In the genomic region with DNA sequence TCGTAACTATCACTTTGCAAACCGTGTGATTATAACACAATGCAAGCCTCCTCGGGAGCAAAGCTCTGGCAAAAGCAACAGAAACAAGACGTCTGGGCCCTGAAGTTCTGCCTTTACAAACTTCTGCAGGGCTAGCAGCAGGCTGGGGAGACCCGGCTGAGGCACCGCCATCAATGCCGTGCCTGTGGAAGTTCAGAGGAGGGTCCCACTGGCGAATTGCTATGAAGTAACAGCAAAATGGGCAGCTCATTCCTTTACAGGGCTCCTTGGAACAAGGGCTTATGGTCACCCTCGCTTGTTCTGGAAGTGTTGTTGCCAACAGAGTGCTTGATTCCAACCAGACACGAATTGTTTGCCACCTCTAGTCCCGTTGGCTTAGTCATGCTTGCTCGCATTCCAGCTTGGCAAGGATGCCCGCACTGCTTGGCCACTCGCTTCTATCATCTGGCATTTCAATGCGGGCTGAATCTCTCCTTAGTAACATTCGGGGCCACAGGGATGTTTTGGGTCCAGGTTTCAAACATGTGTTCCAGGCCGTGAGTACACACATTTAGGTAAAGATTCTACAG, we compare ENCODE assay signal across 10 mouse cellular contexts. TPM values are rescaled to one million over a fixed set of nuclear protein-coding genes. Genes with fewer than 3 reads are reported as not detected.
DNase-seq lines count a peak whose midpoint lies in the region; ATAC-seq and TF ChIP-seq lines count a peak whose summit lies in the region.
"Had no signal": no experiment of that assay in that cellular context is flagged by ENCODE, and none has a peak within 500 bp of the region (broad histone marks: within the 10 kb centered on the region; RNA-seq: fewer than 3 reads in every experiment).

No protein-coding gene starts in this region.

- H3K4me3 ChIP-seq in kidney, adult 2 months (ENCODE audit: insufficient read depth, low read depth, low read length) = no peak overlapping the region
- no peak overlapping the region for H3K4me3 ChIP-seq in limb, embryonic 15.5 days
- no peak overlapping the region for H3K4me3 ChIP-seq in intestine, postnatal 0 days (ENCODE audit: low read depth, low read length)
- H3K4me3 ChIP-seq: hindbrain, embryonic 15.5 days had no signal

- WGBS in kidney, adult 2 months = 85% methylated on average over 17 of the region's 17 CpGs
- 60% methylated on average over 17 of the region's 17 CpGs for WGBS in limb, embryonic 15.5 days
- WGBS in intestine, postnatal 0 days = 86% methylated on average over 17 of the region's 17 CpGs

- H3K9me3 ChIP-seq in limb, embryonic 15.5 days = no peaks in the 10 kb centered on the region
- H3K9me3 ChIP-seq in intestine, postnatal 0 days (ENCODE audit: control insufficient read depth) = no peaks in the 10 kb centered on the region
- H3K9me3 ChIP-seq: hindbrain, embryonic 15.5 days had no signal

- H3K4me2 ChIP-seq in limb, embryonic 15.5 days = no peak overlapping the region
- H3K4me2 ChIP-seq in intestine, postnatal 0 days (replicated peaks; ENCODE audit: low read depth) = no peak overlapping the region
- H3K4me2 ChIP-seq: hindbrain, embryonic 15.5 days had no signal

- H3K27ac ChIP-seq in kidney, adult 2 months (ENCODE audit: insufficient read depth, low read depth, low read length) = no peak overlapping the region
- H3K27ac ChIP-seq in limb, embryonic 15.5 days = peak overlapping the region; percentile 57
- H3K27ac ChIP-seq in intestine, postnatal 0 days (ENCODE audit: low read depth, low read length) = no peak overlapping the region
- H3K27ac ChIP-seq: hindbrain, embryonic 15.5 days; macrophage had no signal

- H3K4me1 ChIP-seq in kidney, adult 2 months (ENCODE audit: control insufficient read depth, insufficient read depth, low read length) = no peaks in the 10 kb centered on the region
- H3K4me1 ChIP-seq in limb, embryonic 15.5 days = peaks cover 25% of the 10 kb centered on the region
- H3K4me1 ChIP-seq in intestine, postnatal 0 days (replicated peaks; ENCODE audit: control insufficient read depth, insufficient read depth, low read length) = no peaks in the 10 kb centered on the region

- no peak for TF ChIP-seq POLR2A in kidney, adult 2 months (IDR thresholded peaks at IDR 0.05; ENCODE audit: low read depth, low read length)

- ATAC-seq in cerebellum, adult (ENCODE audit: insufficient number of reproducible peaks, low FRiP score, low TSS enrichment) = peak; percentile 96
- ATAC-seq in limb, embryonic 15.5 days (ENCODE audit: insufficient number of reproducible peaks, low FRiP score, low TSS enrichment, low read depth) = no peak
- no peak for ATAC-seq in intestine, postnatal 0 days

- H3K27me3 ChIP-seq in kidney, adult 2 months (replicated peaks; ENCODE audit: control insufficient read depth, insufficient read depth, low read length) = no peaks in the 10 kb centered on the region
- no peaks in the 10 kb centered on the region for H3K27me3 ChIP-seq in limb, embryonic 15.5 days
- H3K27me3 ChIP-seq in intestine, postnatal 0 days (replicated peaks; ENCODE audit: control insufficient read depth, insufficient read depth, low read length) = no peaks in the 10 kb centered on the region
- H3K27me3 ChIP-seq: hindbrain, embryonic 15.5 days had no signal

- DNase-seq in kidney, adult 2 months = peak; percentile 4
- DNase-seq in kidney, postnatal 10 days = no peak
- DNase-seq in gastrocnemius, postnatal 10 days = peak; percentile 59
- no peak for DNase-seq in spleen, postnatal 4 days (ENCODE audit: low spot score in 2 of 2)
- DNase-seq in natural killer cell, adult 2 months (ENCODE audit: low spot score in 2 of 2) = no peak

- no peak for TF ChIP-seq CTCF in kidney, adult 2 months (conservative IDR thresholded peaks at IDR 0.05; ENCODE audit: insufficient read depth, insufficient read length, low read depth, low read length)
- no peak for TF ChIP-seq CTCF in intestine, postnatal 0 days (IDR thresholded peaks at IDR 0.05; ENCODE audit: low read depth)

- no peak overlapping the region for H3K9ac ChIP-seq in limb, embryonic 15.5 days
- no peak overlapping the region for H3K9ac ChIP-seq in intestine, postnatal 0 days (ENCODE audit: low read depth, low read length)
- H3K9ac ChIP-seq: hindbrain, embryonic 15.5 days had no signal

- no peaks in the 10 kb centered on the region for H3K36me3 ChIP-seq in kidney, adult 2 months (ENCODE audit: control insufficient read depth, insufficient read depth, low read length)
- no peaks in the 10 kb centered on the region for H3K36me3 ChIP-seq in limb, embryonic 15.5 days
- no peaks in the 10 kb centered on the region for H3K36me3 ChIP-seq in intestine, postnatal 0 days (ENCODE audit: control insufficient read depth, insufficient read depth)
- H3K36me3 ChIP-seq: hindbrain, embryonic 15.5 days had no signal

RNA-seq across cellular contexts. Expression of a gene that starts 29.8 kb away (rescaled TPM):
- polyA plus RNA-seq in kidney, adult 2 months (2012; rRNA removed) = 14.0 and 15.5 TPM in 2 replicates
- total RNA-seq in gastrocnemius, postnatal 10 days (2021) = 1 to 10 TPM; 1.8 to 3.3 TPM
- 7.0 and 8.2 TPM in 2 replicates for polyA plus RNA-seq in limb, embryonic 15.5 days (2015; fragmentation: Nextera tagmentation; extraction: Ambion mirVana)
- polyA plus RNA-seq in intestine, postnatal 0 days (2015; fragmentation: Nextera tagmentation; extraction: Ambion mirVana) = 3.8 TPM in 2 replicates

RNA-seq across cellular contexts. Expression of a gene that starts 29.9 kb away (rescaled TPM):
- polyA plus RNA-seq in kidney, adult 2 months (2012; rRNA removed) = 5.6 and 6.3 TPM in 2 replicates
- 10 to 100 TPM; 23.6 to 31.1 TPM for total RNA-seq in gastrocnemius, postnatal 10 days (2021)
- 8.1 and 8.7 TPM in 2 replicates for polyA plus RNA-seq in limb, embryonic 15.5 days (2015; fragmentation: Nextera tagmentation; extraction: Ambion mirVana)
- polyA plus RNA-seq in intestine, postnatal 0 days (2015; fragmentation: Nextera tagmentation; extraction: Ambion mirVana) = 4.6 and 5.0 TPM in 2 replicates

Comparison
In these comparisons a context has a peak if more than half of its experiments do, and no peak if none do; other contexts are left out.
1. DNase-seq: peak in kidney, adult 2 months (single experiment) and gastrocnemius, postnatal 10 days (single experiment); none in kidney, postnatal 10 days (single experiment), spleen, postnatal 4 days (0 of 2) and natural killer cell, adult 2 months (0 of 2).